Mouse (Mus musculus): ENCODE measurements at regions not wholly inside any gene's neighbourhood (a gene's known extent, or its start where the extent isn't known, plus 50 kb on each side); places are given as distances from the start of the nearest gene placed in this dataset.
A peak's percentile ranks its signal among the peaks of the same experiment; 100 is the strongest.

- no peak for TF ChIP-seq EP300 (optimal IDR thresholded peaks at IDR 0.05)
- TF ChIP-seq CTCF (IDR thresholded peaks at IDR 0.05; ENCODE audit: low read depth): peak; percentile 15; the same call in 1 of the 2 replicates
These were observed 222.8 kb downstream of the Gja1 start for GRCm38 (mm10) chr10:56599923-56600322.
